Mouse (Mus musculus): ENCODE measurements around the gene Svep1. TPM values are rescaled to one million over a fixed set of nuclear protein-coding genes. Genes with fewer than 3 reads are reported as not detected.

Svep1 gene
- total and polyA plus RNA-seq, 3 experiments = 0.38 TPM; not detected in 2

DNA sequence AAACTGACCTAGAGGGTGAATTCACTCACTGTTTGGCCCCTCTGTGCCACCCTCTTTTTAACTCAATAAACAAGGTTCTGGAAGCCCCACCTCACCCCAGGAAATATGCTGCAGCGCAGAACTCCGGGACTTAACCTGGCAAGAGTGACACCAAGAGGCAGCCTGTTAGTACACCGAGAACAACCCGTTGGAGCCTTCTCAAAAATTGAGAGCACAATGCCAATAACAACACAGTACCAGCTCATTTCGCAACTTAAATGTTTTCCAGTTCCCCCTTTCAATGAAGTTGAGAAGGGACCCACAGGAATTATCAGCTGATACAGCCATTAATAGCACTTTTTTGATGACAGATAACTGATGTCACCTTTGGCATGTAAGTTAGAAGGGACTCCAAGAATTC is 38.3 kb downstream of the Svep1 start:
- TF ChIP-seq GATA1 (IDR thresholded peaks at IDR 0.05; ENCODE audit: borderline replicate concordance, low read length) (no peak), POLR2AphosphoS5 (IDR thresholded peaks at IDR 0.05; ENCODE audit: insufficient replicate concordance, low read depth, low read length) (no peak), GATA2 (IDR thresholded peaks at IDR 0.05; ENCODE audit: borderline replicate concordance, low read depth, low read length) (no peak), TAL1 (conservative IDR thresholded peaks at IDR 0.05; ENCODE audit: low read depth, low read length) (no peak), CTCF (IDR thresholded peaks at IDR 0.05; ENCODE audit: low read depth, low read length) (no peak)
- no peak for DNase-seq (ENCODE audit: low spot score)
- Histone ChIP-seq H3K4me1 (ENCODE audit: insufficient read depth, low read depth, low read length) (no peaks in the 10 kb centered on the region), H3K36me3 (replicated peaks) (no peaks in the 10 kb centered on the region), H3K27me3 (ENCODE audit: insufficient read depth, low read length) (no peaks in the 10 kb centered on the region), H3K9me3 (replicated peaks) (peaks cover 15% of the 10 kb centered on the region), H3K4me3 (ENCODE audit: low read depth, low read length) (no peak overlapping the region)
- ATAC-seq (ENCODE audit: extremely low read depth, insufficient number of reproducible peaks, low FRiP score, poor library complexity, severe bottlenecking) = no peak

- TF ChIP-seq TAL1 (conservative IDR thresholded peaks at IDR 0.05; ENCODE audit: low read depth, low read length) = no peak
- no peak for TF ChIP-seq GATA1 (IDR thresholded peaks at IDR 0.05; ENCODE audit: borderline replicate concordance, low read length)
- no peak for TF ChIP-seq CTCF (IDR thresholded peaks at IDR 0.05; ENCODE audit: low read depth, low read length)
- TF ChIP-seq POLR2AphosphoS5 (IDR thresholded peaks at IDR 0.05; ENCODE audit: insufficient replicate concordance, low read depth, low read length) = no peak
- TF ChIP-seq GATA2 (IDR thresholded peaks at IDR 0.05; ENCODE audit: borderline replicate concordance, low read depth, low read length) = no peak
- no peaks in the 10 kb centered on the region for H3K4me1 ChIP-seq (ENCODE audit: insufficient read depth, low read depth, low read length)
- no peak for ATAC-seq (ENCODE audit: extremely low read depth, insufficient number of reproducible peaks, low FRiP score, poor library complexity, severe bottlenecking)
These were observed 40.9 kb downstream of the Svep1 start for GRCm38 (mm10) chr4:58165711-58166110.

GRCm38 (mm10) chr4:58161901-58162300 is 44.8 kb downstream of the Svep1 start:
- Histone ChIP-seq H3K27me3 (ENCODE audit: insufficient read depth, low read length) (no peaks in the 10 kb centered on the region), H3K4me1 (ENCODE audit: insufficient read depth, low read depth, low read length) (no peaks in the 10 kb centered on the region), H3K36me3 (replicated peaks) (no peaks in the 10 kb centered on the region), H3K4me3 (ENCODE audit: low read depth, low read length) (no peak overlapping the region), H3K9me3 (replicated peaks) (peaks cover 3% of the 10 kb centered on the region; the same call in 1 of the 2 replicates)
- no peak for TF ChIP-seq GATA2 (IDR thresholded peaks at IDR 0.05; ENCODE audit: borderline replicate concordance, low read depth, low read length)
- TF ChIP-seq TAL1 (conservative IDR thresholded peaks at IDR 0.05; ENCODE audit: low read depth, low read length) = no peak
- TF ChIP-seq GATA1 (IDR thresholded peaks at IDR 0.05; ENCODE audit: borderline replicate concordance, low read length) = no peak
- no peak for TF ChIP-seq CTCF (IDR thresholded peaks at IDR 0.05; ENCODE audit: low read depth, low read length)
- no peak for TF ChIP-seq POLR2AphosphoS5 (IDR thresholded peaks at IDR 0.05; ENCODE audit: insufficient replicate concordance, low read depth, low read length)
- no peak for ATAC-seq (ENCODE audit: extremely low read depth, insufficient number of reproducible peaks, low FRiP score, poor library complexity, severe bottlenecking)
- DNase-seq (ENCODE audit: low spot score) = no peak

More at GRCm38 (mm10) chr4:58165711-58166110, 40.9 kb downstream of the Svep1 start:
- Histone ChIP-seq H3K9me3 (replicated peaks) (peaks cover 12% of the 10 kb centered on the region), H3K27me3 (ENCODE audit: insufficient read depth, low read length) (no peaks in the 10 kb centered on the region), H3K4me3 (ENCODE audit: low read depth, low read length) (no peak overlapping the region), H3K36me3 (replicated peaks) (no peaks in the 10 kb centered on the region)
- DNase-seq (ENCODE audit: low spot score) = no peak

- no peak for ATAC-seq (ENCODE audit: extremely low read depth, insufficient number of reproducible peaks, low FRiP score, poor library complexity, severe bottlenecking)
- no peaks in the 10 kb centered on the region for H3K27me3 ChIP-seq (ENCODE audit: insufficient read depth, low read length)
- H3K4me1 ChIP-seq (ENCODE audit: insufficient read depth, low read depth, low read length) = no peaks in the 10 kb centered on the region
- H3K9me3 ChIP-seq (replicated peaks) = peaks cover 2% of the 10 kb centered on the region
- no peak for DNase-seq (ENCODE audit: low spot score)
- H3K36me3 ChIP-seq (replicated peaks) = no peaks in the 10 kb centered on the region
- TF ChIP-seq GATA1 (IDR thresholded peaks at IDR 0.05; ENCODE audit: borderline replicate concordance, low read length) = no peak
- TF ChIP-seq POLR2AphosphoS5 (IDR thresholded peaks at IDR 0.05; ENCODE audit: insufficient replicate concordance, low read depth, low read length) = no peak
- TF ChIP-seq TAL1 (conservative IDR thresholded peaks at IDR 0.05; ENCODE audit: low read depth, low read length) = no peak
- no peak for TF ChIP-seq CTCF (IDR thresholded peaks at IDR 0.05; ENCODE audit: low read depth, low read length)
- TF ChIP-seq GATA2 (IDR thresholded peaks at IDR 0.05; ENCODE audit: borderline replicate concordance, low read depth, low read length) = no peak
- H3K4me3 ChIP-seq (ENCODE audit: low read depth, low read length) = no peak overlapping the region
These were observed 47.1 kb downstream of the Svep1 start for GRCm38 (mm10) chr4:58159564-58159963.

GRCm38 (mm10) chr4:58150301-58150700 is 56.4 kb downstream of the Svep1 start:
- peaks cover 19% of the 10 kb centered on the region for H3K9me3 ChIP-seq (replicated peaks)
- H3K4me3 ChIP-seq (ENCODE audit: low read depth, low read length) = no peak overlapping the region
- DNase-seq (ENCODE audit: low spot score) (no peak), ATAC-seq (ENCODE audit: extremely low read depth, insufficient number of reproducible peaks, low FRiP score, poor library complexity, severe bottlenecking) (no peak)
- TF ChIP-seq CTCF (IDR thresholded peaks at IDR 0.05; ENCODE audit: low read depth, low read length) (no peak), POLR2AphosphoS5 (IDR thresholded peaks at IDR 0.05; ENCODE audit: insufficient replicate concordance, low read depth, low read length) (no peak), TAL1 (conservative IDR thresholded peaks at IDR 0.05; ENCODE audit: low read depth, low read length) (no peak), GATA2 (IDR thresholded peaks at IDR 0.05; ENCODE audit: borderline replicate concordance, low read depth, low read length) (no peak), GATA1 (IDR thresholded peaks at IDR 0.05; ENCODE audit: borderline replicate concordance, low read length) (no peak)
- H3K36me3 ChIP-seq (replicated peaks) = no peaks in the 10 kb centered on the region
- H3K4me1 ChIP-seq (ENCODE audit: insufficient read depth, low read depth, low read length) = no peaks in the 10 kb centered on the region
- no peaks in the 10 kb centered on the region for H3K27me3 ChIP-seq (ENCODE audit: insufficient read depth, low read length)

DNA sequence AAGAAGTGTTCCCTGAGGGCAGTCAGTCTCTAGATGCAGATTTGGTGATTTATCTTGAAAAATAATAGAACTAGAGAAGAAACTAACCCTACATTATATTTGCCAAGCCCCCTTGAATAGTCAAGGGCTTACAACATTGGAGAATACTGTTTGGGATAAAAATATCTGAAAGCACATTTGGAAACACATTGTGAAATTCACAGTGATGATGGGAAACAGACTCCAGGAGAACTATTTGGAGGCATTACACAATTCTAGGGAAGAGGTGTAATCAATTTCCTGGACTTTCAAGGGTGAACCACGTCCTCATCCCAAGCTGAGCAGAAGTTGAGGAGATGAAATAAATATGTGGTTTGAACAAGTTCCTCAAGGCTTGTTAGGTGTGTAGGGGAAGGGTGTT is 57.5 kb downstream of the Svep1 start:
- DNase-seq (ENCODE audit: low spot score) = no peak

More for the DNA sequence above, 57.5 kb downstream of the Svep1 start:
- no peak for TF ChIP-seq CTCF (IDR thresholded peaks at IDR 0.05; ENCODE audit: low read depth, low read length)
- TF ChIP-seq GATA2 (IDR thresholded peaks at IDR 0.05; ENCODE audit: borderline replicate concordance, low read depth, low read length) = no peak
- no peak for TF ChIP-seq GATA1 (IDR thresholded peaks at IDR 0.05; ENCODE audit: borderline replicate concordance, low read length)
- TF ChIP-seq POLR2AphosphoS5 (IDR thresholded peaks at IDR 0.05; ENCODE audit: insufficient replicate concordance, low read depth, low read length) = no peak
- TF ChIP-seq TAL1 (conservative IDR thresholded peaks at IDR 0.05; ENCODE audit: low read depth, low read length) = no peak
- H3K4me1 ChIP-seq (ENCODE audit: insufficient read depth, low read depth, low read length) = no peaks in the 10 kb centered on the region
- no peaks in the 10 kb centered on the region for H3K36me3 ChIP-seq (replicated peaks)
- H3K4me3 ChIP-seq (ENCODE audit: low read depth, low read length) = no peak overlapping the region
- H3K27me3 ChIP-seq (ENCODE audit: insufficient read depth, low read length) = no peaks in the 10 kb centered on the region
- H3K9me3 ChIP-seq (replicated peaks) = peaks cover 22% of the 10 kb centered on the region
- ATAC-seq (ENCODE audit: extremely low read depth, insufficient number of reproducible peaks, low FRiP score, poor library complexity, severe bottlenecking) = no peak

Data from G1E (cell line).